Mouse (Mus musculus) small intestine, adult 2 months (tissue): Measurements from ENCODE around the gene Zbtb38.

Experiments used
- CTCF ChIP-seq: fragments of 200-500 bp; IDR thresholded peaks from 2 replicates; pipeline ENCODE4 v1.5.1; 2012; ENCODE audit warnings: low read depth, mild to moderate bottlenecking, control low read depth, inconsistent platforms, low read length, moderate library complexity, mixed read lengths; ENCODE audit not compliant: insufficient replicate concordance, insufficient read length; ENCODE audit errors: extremely low read depth
- POLR2A ChIP-seq: fragments of 200-500 bp; IDR thresholded peaks from 2 replicates; pipeline ENCODE4 v1.6.1; 2012; ENCODE audit warnings: low read depth, mild to moderate bottlenecking, control low read depth, inconsistent platforms, low read length, moderate library complexity

DNA sequence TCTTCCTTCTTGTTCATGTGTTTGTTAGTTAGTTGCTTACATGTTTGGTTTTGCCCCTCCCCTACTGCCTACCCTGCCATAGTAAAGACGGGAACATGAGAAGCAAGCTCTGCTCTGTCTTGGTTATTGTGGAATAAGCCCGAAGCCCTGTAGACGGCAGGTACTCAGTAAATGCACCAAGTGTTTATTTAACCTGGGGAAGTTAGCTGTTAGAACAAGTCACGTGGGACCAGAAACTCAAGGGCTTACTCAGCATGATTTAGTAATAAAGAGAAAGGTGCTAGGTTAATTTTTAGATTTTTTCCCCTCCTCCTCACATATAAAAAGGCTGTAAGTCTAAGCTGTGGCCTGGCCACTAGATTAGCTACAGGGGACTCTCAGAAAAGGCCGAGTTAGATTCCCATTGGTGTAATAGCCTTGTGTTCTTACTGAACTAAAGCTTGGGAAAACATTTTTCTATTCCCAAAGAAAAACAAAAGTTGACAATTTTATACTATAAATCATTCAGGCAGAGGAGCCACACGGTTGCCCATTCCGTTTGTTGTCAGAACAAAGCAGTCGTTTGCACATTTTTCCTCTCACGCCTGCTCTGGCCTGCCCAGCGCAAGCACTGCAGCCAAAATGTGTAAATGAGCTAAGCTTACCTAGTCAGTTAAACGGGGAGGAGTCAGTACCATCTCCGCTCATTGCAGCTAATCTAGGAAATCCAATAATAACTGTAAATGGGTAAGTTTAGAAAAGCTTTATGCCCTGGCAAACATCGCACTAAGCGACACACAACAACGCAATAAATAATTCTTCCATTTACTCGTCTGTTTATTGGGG lies 24.1 kb downstream of the Zbtb38 start:
- no peak for TF ChIP-seq POLR2A
- no peak for TF ChIP-seq CTCF
